Mouse (Mus musculus) hindbrain, postnatal 0 days (tissue): ENCODE measurements at regions not wholly inside any gene's neighbourhood (a gene's known extent, or its start where the extent isn't known, plus 50 kb on each side); places are given as distances from the start of the nearest gene placed in this dataset.

ENCODE experiments used
- ATAC-seq: fragments of 200-750 bp; cut with Nextera tagmentation; 2 replicates; pipeline ENCODE4 v1.8.0; 2017; ENCODE audit warnings: mild to moderate bottlenecking, moderate TSS enrichment, moderate library complexity
- DNase-seq: peaks from one replicate; pipeline ENCODE4 v3.0.0-alpha.2; 2015; ENCODE audit warnings: low spot score
- H3K27ac ChIP-seq: fragments of 300-500 bp; sonication (generic); 2 replicates; pipeline ENCODE4 v1.5.1; 2014; ENCODE audit warnings: mild to moderate bottlenecking
- H3K27me3 ChIP-seq: fragments of 300-500 bp; sonication (generic); 2 replicates; pipeline ENCODE4 v1.6.1; 2014; ENCODE audit warnings: low read length, mixed read lengths; ENCODE audit not compliant: insufficient read depth
- H3K36me3 ChIP-seq: fragments of 300-500 bp; sonication (generic); 2 replicates; pipeline ENCODE4 v1.6.1; 2014; ENCODE audit warnings: low read length, mixed read lengths; ENCODE audit not compliant: insufficient read depth
- H3K4me1 ChIP-seq: fragments of 300-500 bp; sonication (generic); 2 replicates; pipeline ENCODE4 v1.6.1; 2014; ENCODE audit warnings: antibody characterized with exemption, low read length, mixed read lengths; ENCODE audit not compliant: insufficient read depth
- H3K4me2 ChIP-seq: fragments of 300-500 bp; sonication (generic); 2 replicates; pipeline ENCODE4 v1.6.1; 2014; ENCODE audit warnings: low read depth, mild to moderate bottlenecking, low read length, moderate library complexity, mixed read lengths
- H3K4me3 ChIP-seq: fragments of 300-500 bp; sonication (generic); 2 replicates; pipeline ENCODE4 v1.5.1; 2014; ENCODE audit warnings: low read length
- H3K9ac ChIP-seq: fragments of 300-500 bp; sonication (generic); replicated peaks from 2 replicates; pipeline ENCODE4 v1.6.1; 2014; ENCODE audit warnings: mild to moderate bottlenecking, low read length, moderate library complexity, mixed read lengths
- H3K9me3 ChIP-seq: fragments of 300-500 bp; sonication (generic); 2 replicates; pipeline ENCODE4 v1.6.1; 2016; ENCODE audit warnings: low read length, mixed read lengths
- CTCF ChIP-seq: IDR thresholded peaks from 2 replicates; pipeline ENCODE4 v1.5.1; 2016; ENCODE audit warnings: antibody characterized with exemption, control low read depth, low read depth
- WGBS: fragments of 180-500 bp; shearing (Covaris S2); extraction: QIAGEN DNeasy Blood & Tissue Kit; methylation state at CpG from one replicate; pipeline ENCODE4 v1.1.7; 2014; 5-methylcytosine and 5-hydroxymethylcytosine counted together

GRCm38 (mm10) chr5:138897255-138897654, 77.4 kb downstream of the Gm5294 start:
- DNase-seq (no peak), ATAC-seq (no peak)
- H3K36me3 ChIP-seq: no peaks in the 10 kb centered on the region

GRCm38 (mm10) chr5:138898440-138898839, 78.6 kb downstream of the Gm5294 start:
- H3K4me1 ChIP-seq: no peaks in the 10 kb centered on the region
- DNase-seq (no peak), ATAC-seq (no peak)
- H3K27me3 ChIP-seq: no peaks in the 10 kb centered on the region
- no peak overlapping the region for H3K27ac ChIP-seq
- no peak for TF ChIP-seq CTCF
- no peaks in the 10 kb centered on the region for H3K36me3 ChIP-seq
- no peaks in the 10 kb centered on the region for H3K9me3 ChIP-seq
- 61% methylated on average over 7 of the region's 7 CpGs for WGBS
- no peak overlapping the region for H3K4me2 ChIP-seq
- no peak overlapping the region for H3K9ac ChIP-seq
- H3K4me3 ChIP-seq: no peak overlapping the region

More at GRCm38 (mm10) chr5:138897255-138897654, 77.4 kb downstream of the Gm5294 start:
- no peak for TF ChIP-seq CTCF
- no peak overlapping the region for H3K4me3 ChIP-seq
- no peak overlapping the region for H3K27ac ChIP-seq
- no peaks in the 10 kb centered on the region for H3K4me1 ChIP-seq
- H3K9me3 ChIP-seq: no peaks in the 10 kb centered on the region
- no peak overlapping the region for H3K4me2 ChIP-seq
- no peaks in the 10 kb centered on the region for H3K27me3 ChIP-seq
- H3K9ac ChIP-seq: no peak overlapping the region

GRCm38 (mm10) chr5:138900952-138901599, 81.2 kb downstream of the Gm5294 start:
- no peak for TF ChIP-seq CTCF
- no peak overlapping the region for H3K27ac ChIP-seq
- no peak for DNase-seq
- H3K4me3 ChIP-seq: no peak overlapping the region
- WGBS: 80% methylated on average over 15 of the region's 15 CpGs
- H3K9me3 ChIP-seq: no peaks in the 10 kb centered on the region
- no peaks in the 10 kb centered on the region for H3K36me3 ChIP-seq
- no peaks in the 10 kb centered on the region for H3K4me1 ChIP-seq
- no peak for ATAC-seq
- no peaks in the 10 kb centered on the region for H3K27me3 ChIP-seq
- no peak overlapping the region for H3K9ac ChIP-seq
- no peak overlapping the region for H3K4me2 ChIP-seq

DNA sequence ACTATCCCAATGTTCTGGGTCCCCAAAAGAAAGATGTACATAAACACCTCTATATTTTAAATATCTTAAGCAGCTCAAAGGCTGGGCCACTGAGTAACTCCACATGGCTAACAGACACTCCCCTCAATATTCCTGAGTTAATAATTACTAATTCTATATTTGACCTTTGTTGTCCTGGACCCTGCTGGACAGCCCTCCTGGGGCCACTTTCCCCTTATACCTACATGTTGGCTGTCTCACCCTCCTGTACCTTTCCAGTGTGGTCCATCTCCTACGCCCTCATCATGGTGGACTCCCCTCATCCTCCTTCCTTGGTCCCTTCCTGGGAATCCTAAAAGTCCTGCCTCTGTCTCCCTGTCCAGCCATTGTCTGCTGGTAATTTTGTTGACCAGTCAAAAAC, 82.4 kb downstream of the Gm5294 start:
- H3K27ac ChIP-seq: no peak overlapping the region
- no peak overlapping the region for H3K4me3 ChIP-seq
- no peaks in the 10 kb centered on the region for H3K4me1 ChIP-seq
- DNase-seq (no peak), ATAC-seq (no peak)
- no peak for TF ChIP-seq CTCF
- H3K27me3 ChIP-seq: no peaks in the 10 kb centered on the region
- no peaks in the 10 kb centered on the region for H3K9me3 ChIP-seq
- no peak overlapping the region for H3K4me2 ChIP-seq
- no peaks in the 10 kb centered on the region for H3K36me3 ChIP-seq
- no peak overlapping the region for H3K9ac ChIP-seq
- WGBS: 93% methylated on average over 1 of the region's 1 CpGs

- Histone ChIP-seq H3K27ac (peak overlapping the region; percentile 7; the same call in 1 of the 2 replicates), H3K9ac (no peak overlapping the region), H3K9me3 (no peaks in the 10 kb centered on the region), H3K4me2 (no peak overlapping the region), H3K27me3 (no peaks in the 10 kb centered on the region), H3K4me3 (no peak overlapping the region), H3K4me1 (no peaks in the 10 kb centered on the region; the same call in 1 of the 2 replicates), H3K36me3 (no peaks in the 10 kb centered on the region)
- 32% methylated on average over 7 of the region's 7 CpGs for WGBS
- TF ChIP-seq CTCF: no peak
- DNase-seq: peak; percentile 40
- peak; percentile 81; the same call in 1 of the 2 replicates for ATAC-seq
Measured at GRCm38 (mm10) chr5:138911769-138912710, 85.1 kb downstream of the Pdgfa start.

DNA sequence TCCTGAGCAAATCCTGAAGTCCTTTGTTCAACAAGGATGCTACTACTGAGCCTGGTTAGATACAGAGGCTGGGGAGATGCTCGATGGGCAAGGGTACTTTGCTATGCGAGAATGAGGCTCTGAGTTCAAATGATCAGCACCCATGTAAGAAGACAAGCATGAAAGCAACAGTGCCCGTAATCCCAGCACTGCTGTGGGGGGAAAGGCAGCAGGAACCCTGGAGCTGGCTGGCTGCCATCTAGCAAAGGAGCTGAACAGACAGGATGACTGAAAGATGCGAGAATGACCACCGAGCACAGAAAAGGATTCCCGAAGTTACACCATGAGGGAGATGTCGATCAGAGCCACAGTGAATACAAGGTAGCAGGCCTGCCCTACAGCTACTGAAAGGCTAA, 84.5 kb downstream of the Pdgfa start:
- no peak for TF ChIP-seq CTCF
- no peak overlapping the region for H3K9ac ChIP-seq
- H3K4me3 ChIP-seq: no peak overlapping the region
- no peaks in the 10 kb centered on the region; the same call in 1 of the 2 replicates for H3K4me1 ChIP-seq
- H3K27ac ChIP-seq: peak overlapping the region; percentile 7; the same call in 1 of the 2 replicates
- H3K9me3 ChIP-seq: no peaks in the 10 kb centered on the region
- WGBS: 20% methylated on average over 7 of the region's 7 CpGs
- H3K4me2 ChIP-seq: no peak overlapping the region
- no peaks in the 10 kb centered on the region for H3K36me3 ChIP-seq
- ATAC-seq (no peak), DNase-seq (peak; percentile 28)
- H3K27me3 ChIP-seq: no peaks in the 10 kb centered on the region
